Mouse (Mus musculus) heart, embryonic 15.5 days (tissue): ENCODE results near the gene Cast. TPM values are rescaled to one million over a fixed set of nuclear protein-coding genes. Genes with fewer than 3 reads are reported as not detected.
A peak's percentile ranks its signal among the peaks of the same experiment; 100 is the strongest.

ENCODE experiments used
- ATAC-seq: fragments of 200-750 bp; cut with Nextera tagmentation; replicated peaks from 2 replicates; pipeline ENCODE4 v1.8.0; 2017; ENCODE audit warnings: low read depth, moderate TSS enrichment; ENCODE audit not compliant: insufficient number of reproducible peaks, insufficient read depth, low FRiP score
- H3K27ac ChIP-seq: fragments of 300-500 bp; sonication (generic); 2 replicates; pipeline ENCODE4 v1.5.1; 2015; ENCODE audit warnings: mild to moderate bottlenecking, inconsistent platforms
- H3K27me3 ChIP-seq: fragments of 300-500 bp; sonication (generic); 2 replicates; pipeline ENCODE4 v1.6.1; 2015; ENCODE audit warnings: inconsistent platforms
- H3K36me3 ChIP-seq: fragments of 300-500 bp; sonication (generic); 2 replicates; pipeline ENCODE4 v1.6.1; 2015; ENCODE audit warnings: mild to moderate bottlenecking, inconsistent platforms
- H3K4me1 ChIP-seq: fragments of 300-500 bp; sonication (generic); replicated peaks from 2 replicates; pipeline ENCODE4 v1.6.1; 2015; ENCODE audit warnings: inconsistent platforms
- H3K4me2 ChIP-seq: fragments of 300-500 bp; sonication (generic); 2 replicates; pipeline ENCODE4 v1.6.1; 2015; ENCODE audit warnings: inconsistent platforms, mild to moderate bottlenecking, moderate library complexity
- H3K4me3 ChIP-seq: fragments of 300-500 bp; sonication (generic); 2 replicates; pipeline ENCODE4 v1.5.1; 2015; ENCODE audit warnings: mild to moderate bottlenecking, inconsistent platforms
- H3K9ac ChIP-seq: fragments of 300-500 bp; sonication (generic); 2 replicates; pipeline ENCODE4 v1.6.1; 2015; ENCODE audit warnings: mild to moderate bottlenecking, inconsistent platforms
- H3K9me3 ChIP-seq: fragments of 300-500 bp; sonication (generic); replicated peaks from 2 replicates; pipeline ENCODE4 v1.6.1; 2016; ENCODE audit warnings: inconsistent platforms
- WGBS: fragments of 180-500 bp; shearing (Covaris S2); methylation state at CpG from one replicate; pipeline ENCODE4 v1.1.7; 2015; ENCODE audit warnings: mixed read lengths; 5-methylcytosine and 5-hydroxymethylcytosine counted together
- polyA plus RNA-seq: library from polyadenylated mRNA; unstranded; fragments of >200 nt; fragmentation: Nextera tagmentation; extraction: Ambion mirVana; gene quantifications from 2 replicates; pipeline ENCODE4 v1.2.1, GENCODE M21; 2015

Cast gene
- polyA plus RNA-seq, 1 experiment from 2014 or later, result 52.9 TPM

- no peaks in the 10 kb centered on the region for H3K9me3 ChIP-seq
- ATAC-seq, result no peak
- H3K4me1 ChIP-seq, result peaks cover 3% of the 10 kb centered on the region; the same call in 1 of the 2 replicates
- no peaks in the 10 kb centered on the region for H3K27me3 ChIP-seq
- WGBS, result 73% methylated on average over 1 of the region's 1 CpGs
- no peak overlapping the region for H3K4me2 ChIP-seq
- no peak overlapping the region for H3K4me3 ChIP-seq
- H3K9ac ChIP-seq, result no peak overlapping the region
- H3K36me3 ChIP-seq, result no peaks in the 10 kb centered on the region
- H3K27ac ChIP-seq, result no peak overlapping the region
These were observed 36.5 kb downstream of the Cast start for GRCm38 (mm10) chr13:74772151-74772550.

GRCm38 (mm10) chr13:74770480-74770879 is 38.1 kb downstream of the Cast start:
- peaks cover 3% of the 10 kb centered on the region; the same call in 1 of the 2 replicates for H3K4me1 ChIP-seq
- H3K4me2 ChIP-seq, result peak overlapping the region; percentile 76
- no peaks in the 10 kb centered on the region for H3K36me3 ChIP-seq
- peak overlapping the region; percentile 96 for H3K27ac ChIP-seq
- no peaks in the 10 kb centered on the region for H3K9me3 ChIP-seq
- peak overlapping the region; percentile 66 for H3K4me3 ChIP-seq
- H3K9ac ChIP-seq, result peak overlapping the region; percentile 64
- WGBS, result under 1% methylated on average over 21 of the region's 21 CpGs
- peak; percentile 99 for ATAC-seq
- no peaks in the 10 kb centered on the region for H3K27me3 ChIP-seq

- H3K9ac ChIP-seq, result peak overlapping the region; percentile 64
- WGBS, result 4% methylated on average over 8 of the region's 8 CpGs
- H3K4me2 ChIP-seq, result peak overlapping the region; percentile 76
- H3K27ac ChIP-seq, result peak overlapping the region; percentile 96
- peaks cover 3% of the 10 kb centered on the region; the same call in 1 of the 2 replicates for H3K4me1 ChIP-seq
- H3K4me3 ChIP-seq, result peak overlapping the region; percentile 66
- H3K27me3 ChIP-seq, result no peaks in the 10 kb centered on the region
- no peaks in the 10 kb centered on the region for H3K36me3 ChIP-seq
- no peaks in the 10 kb centered on the region for H3K9me3 ChIP-seq
- ATAC-seq, result peak; percentile 40; the same call in 1 of the 2 replicates
These were observed 38.7 kb downstream of the Cast start for GRCm38 (mm10) chr13:74769871-74770270.

- Histone ChIP-seq H3K9me3 (no peaks in the 10 kb centered on the region), H3K4me3 (no peak overlapping the region), H3K27me3 (no peaks in the 10 kb centered on the region), H3K4me1 (peaks cover 7% of the 10 kb centered on the region), H3K9ac (no peak overlapping the region), H3K4me2 (no peak overlapping the region), H3K27ac (no peak overlapping the region), H3K36me3 (no peaks in the 10 kb centered on the region)
- WGBS, result 64% methylated on average over 2 of the region's 2 CpGs
- ATAC-seq, result no peak
These were observed 41.4 kb downstream of the Cast start for GRCm38 (mm10) chr13:74767186-74767585.

- no peak for ATAC-seq
- Histone ChIP-seq H3K4me2 (no peak overlapping the region), H3K9ac (no peak overlapping the region), H3K36me3 (no peaks in the 10 kb centered on the region), H3K27me3 (no peaks in the 10 kb centered on the region), H3K4me3 (no peak overlapping the region), H3K4me1 (peaks cover 4% of the 10 kb centered on the region; the same call in 1 of the 2 replicates), H3K9me3 (no peaks in the 10 kb centered on the region), H3K27ac (no peak overlapping the region)
- WGBS, result 71% methylated on average over 1 of the region's 1 CpGs
These were observed 45.9 kb downstream of the Cast start for GRCm38 (mm10) chr13:74762741-74763140.

GRCm38 (mm10) chr13:74759152-74759551 is 49.5 kb downstream of the Cast start:
- Histone ChIP-seq H3K36me3 (peaks cover 2% of the 10 kb centered on the region; the same call in 1 of the 2 replicates), H3K27me3 (no peaks in the 10 kb centered on the region), H3K9ac (no peak overlapping the region), H3K4me3 (no peak overlapping the region), H3K4me1 (no peaks in the 10 kb centered on the region), H3K4me2 (no peak overlapping the region), H3K27ac (no peak overlapping the region), H3K9me3 (no peaks in the 10 kb centered on the region)
- ATAC-seq, result no peak
- WGBS, result 85% methylated on average over 1 of the region's 1 CpGs

- ATAC-seq, result peak; percentile 85
- no peak overlapping the region for H3K4me2 ChIP-seq
- H3K4me1 ChIP-seq, result peaks cover 7% of the 10 kb centered on the region; the same call in 1 of the 2 replicates
- 45% methylated on average over 5 of the region's 5 CpGs for WGBS
- no peak overlapping the region for H3K4me3 ChIP-seq
- no peaks in the 10 kb centered on the region for H3K9me3 ChIP-seq
- H3K27ac ChIP-seq, result peak overlapping the region; percentile 66
- H3K36me3 ChIP-seq, result peaks cover 16% of the 10 kb centered on the region
- no peak overlapping the region for H3K9ac ChIP-seq
- H3K27me3 ChIP-seq, result no peaks in the 10 kb centered on the region
These were observed 65.4 kb downstream of the Cast start for GRCm38 (mm10) chr13:74743219-74743618.

GRCm38 (mm10) chr13:74736396-74736795 is 72.2 kb downstream of the Cast start:
- no peaks in the 10 kb centered on the region for H3K27me3 ChIP-seq
- no peaks in the 10 kb centered on the region for H3K9me3 ChIP-seq
- no peak overlapping the region for H3K27ac ChIP-seq
- peaks cover 5% of the 10 kb centered on the region; the same call in 1 of the 2 replicates for H3K4me1 ChIP-seq
- 77% methylated on average over 2 of the region's 2 CpGs for WGBS
- no peak overlapping the region for H3K9ac ChIP-seq
- H3K36me3 ChIP-seq, result peaks cover 59% of the 10 kb centered on the region
- H3K4me3 ChIP-seq, result no peak overlapping the region
- H3K4me2 ChIP-seq, result no peak overlapping the region
- ATAC-seq, result no peak

GRCm38 (mm10) chr13:74735834-74736233 is 72.8 kb downstream of the Cast start:
- Histone ChIP-seq H3K4me1 (peaks cover 5% of the 10 kb centered on the region; the same call in 1 of the 2 replicates), H3K36me3 (peaks cover 60% of the 10 kb centered on the region), H3K4me2 (no peak overlapping the region), H3K27ac (no peak overlapping the region), H3K9ac (no peak overlapping the region), H3K27me3 (no peaks in the 10 kb centered on the region), H3K9me3 (no peaks in the 10 kb centered on the region), H3K4me3 (no peak overlapping the region)
- peak; percentile 43; the same call in 1 of the 2 replicates for ATAC-seq
- WGBS, result 39% methylated on average over 5 of the region's 5 CpGs

GRCm38 (mm10) chr13:74733726-74734125 is 74.9 kb downstream of the Cast start:
- ATAC-seq, result no peak
- WGBS, result 90% methylated on average over 4 of the region's 4 CpGs
- Histone ChIP-seq H3K4me3 (no peak overlapping the region), H3K9ac (no peak overlapping the region), H3K4me1 (peaks cover 5% of the 10 kb centered on the region; the same call in 1 of the 2 replicates), H3K27me3 (no peaks in the 10 kb centered on the region), H3K9me3 (no peaks in the 10 kb centered on the region), H3K36me3 (peaks cover 72% of the 10 kb centered on the region), H3K27ac (no peak overlapping the region), H3K4me2 (no peak overlapping the region)

- H3K9me3 ChIP-seq, result no peaks in the 10 kb centered on the region
- H3K4me1 ChIP-seq, result no peaks in the 10 kb centered on the region
- ATAC-seq, result no peak
- no peak overlapping the region for H3K4me3 ChIP-seq
- no peak overlapping the region for H3K4me2 ChIP-seq
- H3K36me3 ChIP-seq, result peaks cover 54% of the 10 kb centered on the region
- no peaks in the 10 kb centered on the region for H3K27me3 ChIP-seq
- 74% methylated on average over 2 of the region's 2 CpGs for WGBS
- H3K27ac ChIP-seq, result no peak overlapping the region
- no peak overlapping the region for H3K9ac ChIP-seq
These were observed 89.6 kb downstream of the Cast start for GRCm38 (mm10) chr13:74719002-74719401.

GRCm38 (mm10) chr13:74696225-74696624 is 112.4 kb downstream of the Cast start:
- Histone ChIP-seq H3K27ac (no peak overlapping the region), H3K4me2 (no peak overlapping the region), H3K4me3 (no peak overlapping the region), H3K9ac (no peak overlapping the region), H3K27me3 (no peaks in the 10 kb centered on the region), H3K9me3 (no peaks in the 10 kb centered on the region), H3K4me1 (no peaks in the 10 kb centered on the region), H3K36me3 (peaks cover 36% of the 10 kb centered on the region)
- 57% methylated on average over 3 of the region's 3 CpGs for WGBS
- no peak for ATAC-seq
